Mouse (Mus musculus): Measurements from ENCODE around the gene Psmd9.

DNA sequence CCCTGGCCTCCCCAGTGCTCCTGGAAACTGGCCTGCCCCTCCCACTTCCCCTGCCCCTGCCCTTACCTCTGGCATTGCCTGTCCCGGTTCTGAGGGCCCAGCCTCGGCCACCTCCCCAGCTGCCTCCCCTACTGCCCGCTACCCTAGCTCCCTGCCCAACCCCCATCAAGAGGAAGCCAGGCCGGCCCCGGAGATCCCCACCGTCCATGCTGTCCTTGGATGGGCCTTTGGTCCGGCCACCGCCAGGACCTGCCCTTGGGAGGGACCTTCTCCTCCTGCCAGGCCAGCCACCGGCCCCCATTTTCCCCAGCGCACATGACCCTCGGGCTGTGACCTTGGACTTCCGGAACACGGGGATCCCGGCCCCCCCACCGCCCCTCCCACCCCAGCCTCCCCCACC, 8.9 kb upstream of the Psmd9 start:
- TF ChIP-seq CTCF (IDR thresholded peaks at IDR 0.05; ENCODE audit: extremely low read depth, insufficient read length, insufficient replicate concordance, low read depth, low read length) (no peak), POLR2A (IDR thresholded peaks at IDR 0.05; ENCODE audit: low read depth, low read length) (no peak)

All from small intestine, adult 2 months (tissue).